Mouse (Mus musculus): ENCODE results near the gene Med27.

DNA sequence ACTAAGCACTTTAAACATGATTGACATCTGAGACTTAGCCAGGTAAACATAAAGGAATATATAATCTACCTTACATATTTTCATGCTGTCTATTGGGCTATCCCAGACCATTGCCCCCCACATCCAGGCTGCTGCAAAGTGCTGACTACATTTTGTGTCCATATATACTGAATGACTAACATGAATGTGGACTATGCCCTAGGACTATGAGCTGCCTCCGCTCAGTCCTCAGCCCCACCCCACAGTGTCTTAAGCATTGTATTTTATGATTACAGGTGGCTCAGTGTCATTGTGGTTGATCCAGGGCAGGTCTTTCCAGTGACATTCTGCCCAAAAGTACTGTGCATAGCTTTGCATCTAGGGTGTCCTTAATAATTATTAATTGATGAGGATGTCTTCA is 8.2 kb upstream of the Med27 start:
- no peak for TF ChIP-seq CTCF (IDR thresholded peaks at IDR 0.05; ENCODE audit: low read depth)
- no peak for TF ChIP-seq EP300 (IDR thresholded peaks at IDR 0.05; ENCODE audit: low read depth)
